Mouse (Mus musculus) ES-E14 (cell line): Measurements from ENCODE around the gene Oard1.

Source experiments
- CHD2 ChIP-seq: IDR thresholded peaks from 2 replicates; pipeline ENCODE4 v1.6.1; 2014; ENCODE audit warnings: mild to moderate bottlenecking, low read depth, low read length, inconsistent platforms
- HCFC1 ChIP-seq: IDR thresholded peaks from 2 replicates; pipeline ENCODE4 v1.6.1; 2012; ENCODE audit warnings: low read length, inconsistent platforms, borderline replicate concordance; ENCODE audit not compliant: insufficient read depth
- ZNF384 ChIP-seq: IDR thresholded peaks from 2 replicates; pipeline ENCODE4 v1.6.1; 2012; ENCODE audit warnings: low read depth, low read length, inconsistent platforms

DNA sequence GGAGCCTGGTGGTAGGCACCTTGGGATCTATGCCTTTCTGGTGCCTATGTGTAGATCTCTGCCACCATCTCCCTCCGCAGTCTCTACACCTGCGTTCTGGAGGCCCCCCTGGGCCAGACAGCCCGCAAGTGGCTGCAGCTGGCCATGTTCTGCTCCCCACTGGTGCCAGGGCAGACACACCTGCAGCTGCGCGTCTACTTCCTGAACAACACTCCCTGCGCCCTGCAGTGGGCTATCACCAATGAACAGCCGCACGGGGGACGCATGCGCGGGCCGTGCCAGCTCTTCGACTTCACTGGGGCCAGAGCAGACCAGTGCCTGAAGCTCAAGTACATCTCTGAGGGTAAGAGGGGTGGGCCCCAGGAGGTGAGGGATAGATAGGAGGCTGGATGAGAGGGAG lies 52.3 kb downstream of the Oard1 start:
- TF ChIP-seq ZNF384: no peak
- TF ChIP-seq HCFC1: no peak
- no peak for TF ChIP-seq CHD2
